Mouse (Mus musculus) bone marrow, adult 2 months (tissue): ENCODE results near the gene Rpa1.

ENCODE experiments used
- CTCF ChIP-seq: fragments of 200-500 bp; IDR thresholded peaks from 2 replicates; pipeline ENCODE4 v1.5.1; 2011; ENCODE audit warnings: low read length, control low read depth; ENCODE audit not compliant: control insufficient read depth, insufficient read depth
- POLR2A ChIP-seq: fragments of 200-500 bp; IDR thresholded peaks from 2 replicates; pipeline ENCODE4 v1.6.1; 2011; ENCODE audit warnings: low read depth, mild to moderate bottlenecking, control low read depth, low read length, borderline replicate concordance; ENCODE audit not compliant: control insufficient read depth

DNA sequence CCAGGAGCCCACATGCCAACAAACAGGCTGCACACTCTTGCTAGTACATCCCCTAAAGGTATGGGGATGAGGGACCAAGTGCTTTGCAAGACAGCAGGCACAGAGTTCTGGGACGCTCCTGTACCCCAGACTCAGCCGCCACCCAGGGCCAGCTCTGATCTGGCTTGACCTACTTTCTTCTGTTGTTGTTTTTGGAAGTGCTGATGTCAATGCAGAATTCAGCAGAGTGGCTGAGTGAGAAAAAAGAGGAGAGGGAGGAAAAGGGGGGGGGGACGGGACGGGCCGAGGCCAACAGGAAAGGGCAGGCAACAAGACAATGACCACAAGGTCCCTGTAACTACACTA, 68.1 kb downstream of the Rpa1 start:
- no peak for TF ChIP-seq CTCF
- TF ChIP-seq POLR2A: no peak
